Mouse (Mus musculus) brain, adult 2 months (tissue): ENCODE data around the gene Cox14.
A peak's percentile ranks its signal among the peaks of the same experiment; 100 is the strongest.

Experiments used
- DNase-seq: peaks from one replicate; pipeline ENCODE4 v3.0.0; 2011; ENCODE audit warnings: low read depth, low spot score

Gene Cox14

GRCm38 (mm10) chr15:99705440-99706048 lies 19.9 kb upstream of the Cox14 start, which contains the start of gene Gm17349:
Gm17349 (minus strand) TSS chr15:99705490.
- DNase-seq = peak; percentile 86

GRCm38 (mm10) chr15:99708176-99708575 lies 17.2 kb upstream of the Cox14 start:
- DNase-seq = no peak

- DNase-seq = no peak
Observed at GRCm38 (mm10) chr15:99710221-99711190, 14.9 kb upstream of the Cox14 start.

GRCm38 (mm10) chr15:99711491-99711890 lies 13.9 kb upstream of the Cox14 start:
- DNase-seq = no peak

GRCm38 (mm10) chr15:99712666-99713559 lies 12.5 kb upstream of the Cox14 start:
- DNase-seq = no peak

- no peak for DNase-seq
Observed at GRCm38 (mm10) chr15:99713569-99713968, 11.8 kb upstream of the Cox14 start.

GRCm38 (mm10) chr15:99714206-99714605 lies 11.2 kb upstream of the Cox14 start:
- no peak for DNase-seq

GRCm38 (mm10) chr15:99714858-99715257 lies 10.6 kb upstream of the Cox14 start:
- peak; percentile 96 for DNase-seq

GRCm38 (mm10) chr15:99715361-99715865 lies 10.0 kb upstream of the Cox14 start:
- DNase-seq = peak; percentile 92

- DNase-seq = peak; percentile 63
Observed at GRCm38 (mm10) chr15:99715982-99716746, 9.3 kb upstream of the Cox14 start.

- DNase-seq = peak; percentile 82
Observed at GRCm38 (mm10) chr15:99716814-99717213, 8.6 kb upstream of the Cox14 start.

- peak; percentile 90 for DNase-seq
Observed at GRCm38 (mm10) chr15:99717386-99718334, 7.8 kb upstream of the Cox14 start, which contains the start of gene Gpd1. Gpd1 (plus strand) TSS chr15:99717515.

- peak; percentile 47 for DNase-seq
Observed at GRCm38 (mm10) chr15:99718461-99719021, 6.9 kb upstream of the Cox14 start.

- DNase-seq = no peak
Observed at GRCm38 (mm10) chr15:99719865-99720264, 5.6 kb upstream of the Cox14 start.

- DNase-seq = no peak
Observed at GRCm38 (mm10) chr15:99721921-99722743, 3.3 kb upstream of the Cox14 start.

- DNase-seq = no peak
Observed at GRCm38 (mm10) chr15:99723120-99723514, 2.3 kb upstream of the Cox14 start.

- peak; percentile 65 for DNase-seq
Observed at GRCm38 (mm10) chr15:99723515-99724291, 1.7 kb upstream of the Cox14 start.
